Mouse (Mus musculus) adrenal gland, adult 8-10 months (tissue): Measurements from ENCODE around the gene Iqsec1. TPM values are rescaled to one million over a fixed set of nuclear protein-coding genes. Genes with fewer than 3 reads are reported as not detected.

Experiments used
- DNase-seq: peaks from one replicate; pipeline ENCODE4 v3.0.0; 2022
- total RNA-seq, 4 experiments: library from RNA; stranded (reverse); gene quantifications; 2 replicates each; pipeline ENCODE4 v1.2.4; 2022

Iqsec1 gene
- total RNA-seq, 4 experiments from 2014 or later = 110 to 149 (median 131) TPM

DNA sequence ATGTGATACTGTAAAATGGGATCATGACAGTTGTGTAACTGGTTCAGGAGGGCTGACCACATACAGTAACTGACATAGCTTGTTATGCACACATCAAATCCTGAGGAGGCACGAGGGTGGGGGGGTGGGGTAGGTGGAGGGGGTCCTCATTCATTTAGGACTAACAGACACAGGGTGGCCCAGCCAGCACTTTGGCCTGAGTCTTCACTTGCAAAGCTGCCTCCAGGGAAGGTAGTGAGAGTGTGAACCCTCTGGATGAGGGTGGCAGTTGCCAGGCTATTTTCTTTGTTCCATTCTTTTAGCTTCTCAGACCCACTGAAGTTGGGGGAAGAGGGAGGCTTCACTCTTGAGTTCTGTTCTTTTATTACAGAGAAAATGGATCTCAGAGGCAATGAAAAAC, 177.9 kb downstream of the Iqsec1 start:
- no peak for DNase-seq

DNA sequence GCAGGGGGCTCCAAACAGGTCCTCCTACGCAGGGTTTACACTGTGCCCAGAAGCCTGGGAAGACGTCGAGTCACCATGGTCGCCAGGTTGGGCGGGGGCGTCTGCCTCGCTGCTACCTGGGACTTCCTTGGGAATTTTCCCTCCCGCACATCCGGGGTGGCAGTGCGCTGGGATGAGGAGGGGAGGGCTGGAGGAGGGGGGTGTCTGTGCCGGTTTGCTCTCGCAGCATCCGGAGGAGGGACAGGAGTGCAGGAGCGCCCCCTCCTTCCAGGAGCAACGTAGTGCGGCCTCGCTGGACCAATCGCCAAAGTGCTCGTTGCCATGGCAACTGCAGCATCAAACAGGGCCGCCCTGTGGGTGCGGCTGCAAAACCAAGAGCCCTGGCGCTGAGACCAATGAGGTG, 178.5 kb downstream of the Iqsec1 start:
- peak; percentile 55 for DNase-seq

DNA sequence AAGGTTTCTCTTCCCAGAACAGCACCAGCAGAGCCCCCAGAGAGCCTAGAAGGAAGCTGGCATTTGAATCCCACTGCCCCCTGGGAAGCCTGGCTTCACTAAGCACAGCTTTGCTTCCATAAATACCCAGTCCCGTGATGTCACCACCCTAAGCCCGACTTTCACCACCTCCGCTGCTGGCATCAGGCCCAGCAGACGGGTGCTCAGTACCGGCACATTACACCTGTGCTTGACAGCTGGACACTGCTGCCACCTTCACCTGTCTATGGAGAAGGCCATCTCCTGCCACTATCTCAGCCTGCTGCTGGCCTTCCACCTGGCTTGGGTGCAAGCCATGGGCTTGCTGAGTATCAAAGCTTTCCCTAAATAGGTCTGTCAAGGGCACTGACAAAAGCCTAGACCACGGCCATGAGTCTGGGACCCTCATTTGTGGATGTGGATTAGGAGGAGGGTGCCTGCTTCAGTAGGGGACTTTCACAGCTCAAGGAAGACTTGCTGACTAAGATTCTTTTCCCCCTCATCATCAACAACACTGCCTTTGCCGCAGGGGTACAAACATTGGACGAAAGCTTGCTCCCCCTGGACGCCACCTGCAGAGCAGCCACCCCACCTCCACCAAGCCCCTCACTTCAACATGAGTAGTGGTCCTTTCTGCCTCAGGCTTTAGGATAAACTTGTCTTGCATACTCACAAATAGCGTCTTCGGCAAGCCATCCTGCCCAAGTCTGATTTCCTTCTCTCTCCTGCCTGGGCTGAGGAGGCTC, 179.2 kb downstream of the Iqsec1 start:
- no peak for DNase-seq

DNA sequence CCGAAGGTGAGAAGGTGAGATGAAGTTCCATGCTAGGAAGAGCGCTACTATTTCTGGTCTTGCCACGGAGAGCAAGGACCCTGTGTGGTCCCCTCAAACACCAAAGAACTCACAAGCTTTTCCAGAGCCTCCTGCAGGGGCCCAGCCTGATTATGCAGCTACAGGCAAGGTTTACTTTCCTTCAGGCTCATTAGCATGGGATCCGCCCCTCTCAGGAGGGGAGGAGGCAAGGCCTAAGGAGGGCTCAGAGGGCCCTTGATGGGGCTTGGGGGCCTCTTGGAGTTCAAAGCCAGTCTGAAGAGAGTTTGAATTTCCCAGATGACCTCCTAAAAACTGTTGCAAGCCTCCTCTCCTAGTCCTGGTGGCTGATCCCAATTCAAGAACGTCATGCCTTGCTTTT, 179.9 kb downstream of the Iqsec1 start:
- no peak for DNase-seq

DNA sequence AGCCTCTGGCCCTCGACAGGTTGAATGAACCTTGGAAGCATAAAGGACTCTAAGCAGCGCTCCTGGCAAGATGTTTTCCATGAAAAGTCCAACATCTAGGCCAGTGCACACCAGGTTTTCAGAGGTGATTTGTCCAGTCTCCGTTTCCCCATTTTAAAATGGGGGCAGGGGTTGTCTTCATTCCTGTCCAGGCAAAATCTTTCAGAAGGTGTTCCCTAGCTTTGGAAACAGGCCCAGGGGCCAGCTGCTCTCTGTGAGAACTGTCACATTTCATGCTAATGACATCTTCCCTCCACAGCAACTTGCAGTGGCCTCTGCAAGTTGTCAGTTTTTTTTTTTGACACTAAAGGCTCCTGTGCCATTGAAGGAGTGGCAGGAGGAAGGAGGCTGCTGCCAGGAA, 180.4 kb downstream of the Iqsec1 start:
- no peak for DNase-seq

DNA sequence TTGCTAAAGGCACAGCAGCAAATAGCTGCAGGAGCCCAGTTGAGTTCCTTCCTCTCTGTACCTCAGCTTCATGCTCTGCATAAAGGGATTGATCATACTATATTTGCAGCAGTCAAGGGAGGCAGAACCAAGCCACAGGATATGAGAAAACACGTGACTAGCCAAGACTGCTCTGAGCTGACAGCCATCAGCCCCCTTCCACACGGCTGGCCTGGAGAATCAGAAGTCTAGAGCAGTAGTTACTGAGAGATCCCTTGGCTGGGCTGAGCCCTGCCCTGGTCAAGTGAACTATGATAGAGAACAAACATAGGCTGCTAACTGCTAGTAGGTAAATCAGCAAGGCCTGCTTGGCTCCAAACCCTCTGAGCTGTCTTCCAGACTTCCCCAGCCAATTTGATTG, 180.9 kb downstream of the Iqsec1 start:
- DNase-seq = no peak

DNA sequence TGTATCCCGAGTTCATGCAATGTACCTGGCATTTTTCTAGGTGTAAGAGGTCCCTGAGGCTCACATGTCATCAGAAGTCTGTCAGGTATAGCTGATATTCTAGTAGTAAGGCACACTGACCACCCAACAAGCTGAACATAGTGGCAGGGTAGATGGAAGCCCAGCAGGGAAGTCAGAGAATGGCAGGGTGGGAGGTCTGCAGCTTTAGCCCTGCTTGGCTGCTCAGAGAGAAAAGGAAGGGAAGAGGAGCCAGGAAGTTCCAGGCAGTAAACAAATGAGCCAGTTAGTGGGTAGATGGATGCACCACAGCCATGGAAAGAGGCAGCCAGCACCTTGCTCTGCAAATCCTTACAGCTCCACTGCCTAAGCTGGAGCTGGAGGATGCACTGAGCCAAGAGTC, 181.7 kb downstream of the Iqsec1 start:
- DNase-seq = no peak

DNA sequence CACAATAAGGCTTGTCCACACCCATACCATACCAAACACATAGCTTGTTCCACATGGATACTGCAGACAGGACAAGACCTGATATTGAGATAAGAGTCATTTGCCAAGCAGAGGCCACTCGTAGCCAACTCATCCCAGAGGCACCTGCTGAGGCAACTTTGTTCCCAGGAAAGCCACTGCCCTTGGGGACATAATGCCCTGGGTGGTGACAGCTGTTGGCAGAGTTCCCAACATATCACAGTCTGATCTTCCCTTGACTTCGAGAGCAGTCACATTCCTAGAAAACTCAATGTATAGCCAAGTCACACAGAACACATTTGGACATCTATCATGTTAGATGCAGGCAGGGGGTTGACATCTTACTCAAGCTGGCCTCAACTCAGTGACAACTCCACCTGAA, 183.4 kb downstream of the Iqsec1 start:
- no peak for DNase-seq

DNA sequence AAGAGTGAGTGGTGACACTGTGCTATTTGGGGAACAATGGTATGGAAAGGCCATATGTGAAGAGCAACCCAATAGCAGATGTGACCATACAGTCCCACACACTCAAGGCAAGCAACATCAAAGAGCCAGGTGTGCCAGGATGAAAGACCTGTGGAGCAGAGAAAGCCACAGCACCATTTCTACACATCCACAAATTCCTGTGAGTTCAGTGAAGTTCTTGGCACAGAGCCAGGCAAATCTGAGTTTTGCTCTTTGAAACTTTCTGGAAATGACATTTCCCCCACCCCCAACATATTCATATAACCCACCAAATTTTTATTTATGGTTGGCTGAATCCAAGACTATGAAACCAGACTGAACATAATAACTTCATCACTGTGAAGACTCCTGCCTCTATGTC, 183.8 kb downstream of the Iqsec1 start:
- DNase-seq = no peak

DNA sequence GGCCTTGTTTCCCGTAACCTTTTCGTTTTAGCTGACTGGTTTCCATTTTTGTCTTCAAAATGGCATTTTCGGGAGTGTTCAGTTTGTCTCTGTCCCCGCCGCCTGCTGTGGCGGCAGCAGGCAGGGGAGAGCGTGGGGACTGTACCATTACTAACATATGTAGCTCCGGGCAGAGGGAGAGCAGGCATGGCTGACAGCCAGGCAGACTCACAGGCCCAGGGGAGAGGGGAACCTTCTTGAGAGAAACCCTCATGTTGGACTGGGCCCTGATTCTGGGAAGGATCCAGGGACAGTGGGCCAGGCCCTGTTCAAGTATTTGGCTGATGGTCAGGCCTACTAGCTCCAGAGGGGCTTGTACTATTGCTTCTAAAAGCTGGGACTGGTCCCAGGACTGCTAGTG, 185.9 kb downstream of the Iqsec1 start:
- DNase-seq = no peak

DNA sequence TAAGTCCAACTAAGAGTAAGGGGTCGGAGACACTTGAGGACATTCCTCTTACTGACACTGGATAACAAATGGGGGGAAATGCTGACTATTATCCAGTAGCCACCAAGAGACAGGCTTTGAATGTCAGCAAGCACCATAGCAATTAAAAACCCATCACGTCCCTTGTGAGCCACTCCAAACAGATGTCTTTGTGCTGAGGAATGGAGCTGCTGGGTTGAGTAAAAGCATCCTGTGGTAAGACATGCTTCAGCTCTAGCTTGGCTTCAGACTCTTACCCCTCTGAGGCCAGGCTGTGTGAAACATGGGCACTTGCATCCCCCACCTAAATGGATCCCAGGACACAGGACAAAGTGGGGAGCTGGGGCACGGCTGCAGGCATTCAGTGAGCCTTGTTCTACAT, 186.4 kb downstream of the Iqsec1 start:
- DNase-seq = no peak

DNA sequence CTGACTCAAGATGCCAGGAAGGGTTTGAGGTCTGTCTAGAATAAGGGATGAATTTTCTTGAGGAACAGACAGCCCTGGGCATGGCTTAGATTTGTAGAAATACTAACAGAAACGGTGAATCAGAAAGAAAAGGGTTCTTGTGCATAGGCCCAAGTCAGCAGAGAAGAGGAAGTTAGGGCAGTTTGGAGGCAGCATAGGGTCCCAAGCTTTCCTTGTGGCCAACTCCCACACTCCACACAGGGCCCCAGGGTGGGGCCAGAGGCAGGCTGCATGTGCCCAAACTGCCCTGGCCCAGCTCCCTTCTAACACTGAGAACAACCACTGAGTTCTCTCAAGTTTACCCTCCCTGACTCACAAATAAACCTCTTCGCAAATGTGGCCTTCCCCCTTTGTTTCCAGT, 187.7 kb downstream of the Iqsec1 start:
- DNase-seq = no peak

DNA sequence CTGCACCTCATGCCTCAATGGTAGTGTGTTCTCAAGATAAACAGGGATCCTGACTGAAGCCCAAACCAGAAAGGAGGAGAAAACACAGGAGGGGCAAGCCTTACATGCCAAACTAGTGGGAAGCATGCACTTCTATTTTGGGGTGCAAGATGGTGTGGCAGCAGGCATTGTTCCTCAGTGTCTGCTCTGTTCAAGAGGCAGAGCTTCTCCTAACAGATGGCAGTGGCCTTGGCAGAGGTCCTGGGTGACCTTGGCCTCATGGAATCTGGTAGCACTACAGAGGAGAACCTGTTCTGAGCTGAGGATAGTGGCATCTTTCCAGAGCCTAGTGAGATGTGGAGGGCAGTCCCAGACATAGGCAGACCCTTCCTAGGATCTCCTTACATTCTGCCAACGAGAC, 189.4 kb downstream of the Iqsec1 start:
- DNase-seq = no peak

DNA sequence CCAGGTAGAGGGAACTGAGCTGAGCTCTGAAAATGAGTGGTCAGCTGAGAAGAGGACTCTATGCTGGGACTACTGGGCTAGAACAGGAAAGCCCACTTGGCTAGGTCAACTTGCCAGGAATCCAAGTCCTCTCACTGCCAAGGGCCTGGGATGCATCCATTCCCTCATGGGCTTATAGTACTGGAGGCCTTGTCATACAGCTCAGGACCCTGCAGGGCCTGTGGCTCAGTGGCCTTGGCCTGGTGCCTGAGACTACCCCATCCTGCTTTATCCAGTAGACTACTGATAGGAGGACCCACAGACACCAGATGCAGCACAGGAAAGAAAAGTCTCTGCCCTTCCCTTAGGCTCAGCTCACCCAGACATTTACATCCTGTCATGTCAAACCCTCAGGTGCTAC, 190.3 kb downstream of the Iqsec1 start:
- DNase-seq = no peak

DNA sequence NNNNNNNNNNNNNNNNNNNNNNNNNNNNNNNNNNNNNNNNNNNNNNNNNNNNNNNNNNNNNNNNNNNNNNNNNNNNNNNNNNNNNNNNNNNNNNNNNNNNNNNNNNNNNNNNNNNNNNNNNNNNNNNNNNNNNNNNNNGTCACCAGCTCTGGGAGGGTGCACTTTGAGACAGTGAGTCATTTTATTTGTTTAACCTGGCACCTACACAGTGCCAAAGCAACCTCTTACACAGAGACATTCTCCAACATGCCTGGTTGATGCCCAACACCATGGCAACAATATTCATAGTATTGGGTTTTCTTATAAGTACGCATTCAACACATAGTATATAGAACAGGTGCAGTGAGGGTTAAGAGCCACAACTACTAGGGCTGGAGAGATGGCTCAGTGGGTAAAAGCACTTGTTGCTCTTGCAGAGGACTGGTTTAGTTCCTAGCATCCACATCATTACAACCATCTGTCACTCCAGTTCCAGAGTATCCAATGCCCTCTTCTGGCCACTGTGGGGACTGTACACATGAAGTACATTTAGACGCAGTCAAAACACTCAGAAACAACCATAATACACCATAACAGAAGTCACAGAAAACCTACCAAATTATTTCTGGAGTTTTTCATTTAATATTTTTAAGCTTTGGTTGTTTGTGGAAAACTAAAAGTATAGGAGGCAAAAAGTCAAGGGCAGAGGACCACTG, 191.4 kb downstream of the Iqsec1 start:
- DNase-seq = no peak

DNA sequence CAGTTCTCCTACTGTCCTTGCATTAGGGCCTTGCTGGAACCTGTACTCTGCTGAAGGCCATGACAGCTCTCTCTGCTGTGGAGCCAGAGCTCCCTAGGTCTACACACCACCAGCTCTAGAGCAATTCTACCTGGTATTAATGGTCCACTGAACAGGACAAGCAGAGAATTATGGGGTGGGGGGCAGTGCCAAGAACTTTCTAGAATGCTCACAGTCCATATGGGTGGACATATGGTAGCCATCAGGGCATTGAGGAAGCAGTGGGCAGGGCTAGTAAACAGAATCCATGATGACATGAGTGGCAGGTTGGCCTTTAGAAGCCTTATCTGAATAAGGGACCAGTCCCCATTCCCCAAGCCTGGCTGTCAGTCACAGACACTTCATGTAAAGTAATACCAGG, 197.6 kb downstream of the Iqsec1 start:
- DNase-seq = no peak

DNA sequence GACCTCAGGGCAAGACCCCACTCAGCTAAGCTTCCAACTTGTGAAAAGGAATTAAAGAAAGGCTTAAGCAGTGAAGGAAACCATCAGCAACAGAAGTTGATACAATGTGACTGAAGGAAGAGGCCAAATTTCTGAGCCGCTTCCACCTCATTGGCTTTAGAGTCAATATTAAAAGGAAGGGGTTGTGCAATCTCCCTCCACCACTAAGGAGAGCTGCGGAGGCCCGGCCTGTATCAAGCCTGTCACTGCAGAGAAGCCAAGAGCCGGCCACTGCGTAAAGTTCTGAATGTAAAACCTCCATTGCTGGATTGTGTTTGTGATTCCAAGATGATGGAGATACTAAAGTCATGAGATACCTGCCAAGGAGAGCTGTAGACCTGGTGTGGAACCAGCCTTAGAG, 199.0 kb downstream of the Iqsec1 start:
- DNase-seq = no peak

DNA sequence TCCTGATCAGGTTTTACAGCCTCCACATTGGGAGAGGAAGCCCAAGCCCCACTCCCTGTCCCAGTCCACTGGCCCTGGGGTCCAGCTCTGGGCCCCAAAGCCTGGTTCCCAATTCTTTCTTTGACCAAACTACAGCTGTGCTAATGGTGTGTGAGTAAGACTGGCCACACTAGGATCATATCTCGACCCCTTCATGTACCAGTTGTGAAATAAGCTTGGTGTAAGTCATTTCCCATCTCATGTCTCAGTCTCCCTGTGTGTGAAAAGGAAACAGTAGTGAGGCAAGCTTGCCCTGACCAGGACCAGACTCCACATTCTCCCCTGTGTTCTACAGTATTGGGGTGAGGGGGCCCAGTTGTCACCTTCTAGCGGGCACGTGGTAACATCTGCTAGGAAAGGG, 200.9 kb downstream of the Iqsec1 start:
- DNase-seq = no peak

DNA sequence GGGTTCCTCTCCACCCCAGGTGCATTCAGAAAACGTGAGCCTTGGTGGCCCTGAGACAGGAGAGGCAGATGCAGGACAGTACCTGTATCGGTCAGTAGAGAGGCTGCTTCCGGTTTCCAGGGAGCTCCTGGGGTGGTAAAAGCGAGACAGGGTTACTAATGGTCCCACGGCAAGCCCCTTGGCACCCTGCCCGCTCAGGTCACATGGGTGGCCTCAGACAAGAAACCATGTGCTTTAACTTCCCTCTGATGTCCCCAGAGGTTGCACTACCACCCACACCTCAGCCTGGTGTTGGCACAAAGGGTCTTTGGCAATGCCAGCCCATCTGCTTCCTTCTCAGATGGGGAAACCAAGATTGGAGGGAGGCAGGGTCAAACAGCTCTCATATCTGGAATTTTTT, 201.4 kb downstream of the Iqsec1 start:
- DNase-seq = no peak

DNA sequence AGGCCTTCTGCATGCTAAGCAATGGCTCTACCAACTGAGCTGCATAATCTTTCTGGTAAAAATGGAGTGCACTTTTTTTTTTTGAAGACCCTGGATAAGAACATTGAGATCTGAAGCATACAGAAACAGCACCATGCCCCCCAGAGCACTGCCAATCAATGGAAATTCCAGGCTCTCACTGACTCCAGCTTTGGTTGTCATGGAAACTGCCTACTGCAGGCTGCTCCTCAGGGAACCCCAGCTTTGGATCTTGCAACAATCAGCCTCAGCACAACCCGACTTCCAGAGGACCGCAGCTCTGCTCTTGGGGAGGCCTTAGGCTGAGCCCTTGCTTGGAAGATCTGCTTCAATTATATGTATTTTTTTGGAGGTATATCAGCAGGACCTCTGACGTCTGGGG, 201.9 kb downstream of the Iqsec1 start:
- DNase-seq = no peak

DNA sequence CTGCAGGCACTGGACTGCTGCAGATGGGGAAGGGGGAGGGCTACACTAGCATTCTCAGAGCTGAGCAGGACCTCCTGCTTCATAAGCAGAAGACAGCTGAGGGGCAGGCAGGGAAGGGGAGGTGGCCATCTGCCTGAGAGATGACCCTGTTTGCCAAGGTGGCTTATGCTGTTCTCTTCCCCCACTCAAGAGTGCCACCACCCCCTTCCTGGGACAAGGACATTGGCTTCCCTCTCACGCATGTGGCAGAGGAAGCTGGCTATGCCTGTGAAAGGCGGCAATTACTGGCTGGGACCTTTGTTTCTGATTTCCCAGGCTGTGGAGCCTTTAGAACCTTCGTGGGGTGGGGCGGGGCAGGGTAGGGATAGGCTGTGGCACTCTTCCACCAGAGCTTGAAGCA, 204.5 kb downstream of the Iqsec1 start:
- DNase-seq = no peak

DNA sequence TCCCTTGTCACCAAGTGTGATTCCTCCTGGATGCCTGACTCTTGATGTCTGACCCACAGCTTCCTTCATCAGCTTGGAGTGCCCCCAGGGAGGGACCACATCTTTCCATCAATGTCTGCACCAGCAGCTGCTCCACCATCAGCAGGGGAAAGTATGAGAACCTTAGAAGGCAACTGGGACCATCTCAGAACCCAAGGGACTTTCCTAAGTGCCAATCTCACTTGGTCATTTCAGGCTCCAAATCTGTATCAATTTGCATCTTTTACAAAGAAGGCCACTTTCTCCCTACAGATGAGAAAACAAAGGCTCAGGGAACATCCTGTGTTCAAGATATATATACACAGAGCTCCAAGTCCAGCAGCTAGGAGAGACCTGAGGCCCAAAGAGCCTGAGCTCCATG, 205.3 kb downstream of the Iqsec1 start:
- DNase-seq = no peak

DNA sequence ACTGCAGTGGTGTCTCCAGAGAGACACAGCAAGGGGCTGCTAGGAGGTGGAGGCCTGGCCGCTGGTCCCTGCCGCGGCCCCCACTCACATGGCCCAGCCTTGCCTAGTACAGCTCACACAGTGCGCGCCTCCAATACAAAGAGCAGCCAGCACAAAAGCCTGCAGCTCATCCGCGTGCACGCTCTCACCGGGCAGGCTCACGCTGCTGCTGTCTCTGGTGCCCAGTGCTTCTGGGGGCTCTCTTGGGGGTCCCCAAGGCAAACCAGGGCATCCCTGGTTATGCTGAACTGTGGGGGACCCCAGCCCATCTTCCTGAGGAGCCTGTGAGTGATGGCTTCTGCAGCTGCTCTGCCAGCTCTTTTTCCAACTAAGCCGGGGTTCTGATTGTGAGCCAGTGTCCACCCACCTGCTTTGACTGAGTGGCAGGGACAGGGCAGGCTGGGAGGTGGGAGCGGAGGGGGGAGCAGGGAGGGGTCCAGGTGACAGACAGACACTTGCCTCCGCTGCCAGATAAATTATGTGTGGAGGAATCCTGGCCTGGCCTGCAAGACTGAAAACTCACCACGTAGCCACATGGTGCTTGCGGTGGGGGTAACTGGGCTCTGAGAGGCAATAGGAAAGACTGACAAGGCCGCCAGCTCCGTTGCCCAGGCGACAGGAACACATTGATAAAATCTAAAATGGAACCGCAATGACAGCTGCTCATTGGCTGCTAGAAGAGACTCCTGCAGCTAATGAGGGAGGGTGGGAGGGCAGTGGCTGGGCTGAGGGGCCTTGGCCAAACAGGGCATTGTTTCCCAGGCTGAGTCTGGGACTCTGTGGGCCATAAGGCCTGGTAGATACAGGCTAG, 206.3 kb downstream of the Iqsec1 start:
- DNase-seq = peak; percentile 63

DNA sequence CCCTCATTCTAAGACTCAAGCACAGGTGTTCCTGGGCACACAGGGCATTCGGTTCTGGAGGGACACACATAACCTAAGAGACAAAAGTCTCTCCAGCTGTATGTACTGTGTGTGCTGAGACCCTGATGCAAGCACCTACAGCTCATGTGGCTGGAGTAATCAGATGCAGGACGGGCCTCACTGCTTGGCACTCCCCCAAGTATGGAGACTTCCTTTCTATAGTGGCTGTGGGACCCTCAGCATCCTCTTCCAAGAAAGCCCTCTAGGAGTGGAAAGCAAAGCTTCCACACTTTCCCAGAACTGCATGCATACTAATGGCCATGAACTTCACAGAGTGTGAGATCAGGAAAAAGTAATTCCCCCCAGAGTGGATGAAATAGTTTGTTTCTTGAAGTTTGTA, 208.0 kb downstream of the Iqsec1 start:
- DNase-seq = no peak
